Mouse (Mus musculus) lung, adult 2 months (tissue): ENCODE measurements at regions not wholly inside any gene's neighbourhood (a gene's known extent, or its start where the extent isn't known, plus 50 kb on each side); places are given as distances from the start of the nearest gene placed in this dataset.

ENCODE experiments used
- CTCF ChIP-seq: fragments of 200-500 bp; IDR thresholded peaks from 2 replicates; pipeline ENCODE4 v1.5.1; 2011; ENCODE audit warnings: mild to moderate bottlenecking, low read length, control low read depth; ENCODE audit not compliant: insufficient read depth
- POLR2A ChIP-seq: fragments of 200-500 bp; IDR thresholded peaks from 2 replicates; pipeline ENCODE4 v1.6.1; 2011; ENCODE audit warnings: low read depth, mild to moderate bottlenecking, control low read depth, low read length, borderline replicate concordance; ENCODE audit errors: extremely low read depth

- no peak for TF ChIP-seq CTCF
- TF ChIP-seq POLR2A = no peak
Measured at GRCm38 (mm10) chrX:11463955-11464511, 136.4 kb downstream of the H2al1j start.
